Comparison of ENCODE assay signal across 9 mouse cellular contexts in genomic region chr6:128334397-128335124, GRCm38 (mm10). TPM values are rescaled to one million over a fixed set of nuclear protein-coding genes. Genes with fewer than 3 reads are reported as not detected.
DNase-seq lines count a peak whose midpoint lies in the region; ATAC-seq and TF ChIP-seq lines count a peak whose summit lies in the region.
"Had no signal": no experiment of that assay in that cellular context is flagged by ENCODE, and none has a peak within 500 bp of the region (broad histone marks: within the 10 kb centered on the region; RNA-seq: fewer than 3 reads in every experiment).

No protein-coding gene starts in this region.

- TF ChIP-seq CTCF in testis, adult 2 months (IDR thresholded peaks at IDR 0.05; ENCODE audit: control insufficient read depth, insufficient read depth, insufficient replicate concordance, low read depth, low read length) = peak; percentile 40; the same call in 1 of the 2 replicates

- no peak overlapping the region for H3K27ac ChIP-seq in embryonic facial prominence, embryonic 14.5 days (replicated peaks; ENCODE audit: low read depth, low read length)
- H3K27ac ChIP-seq in heart, embryonic 12.5 days (ENCODE audit: poor library complexity, severe bottlenecking) = no peak overlapping the region
- no peak overlapping the region for H3K27ac ChIP-seq in kidney, embryonic 15.5 days
- H3K27ac ChIP-seq in testis, adult 2 months (ENCODE audit: control insufficient read depth, insufficient read depth, low read depth, low read length) = no peak overlapping the region

- H3K9ac ChIP-seq in embryonic facial prominence, embryonic 14.5 days (ENCODE audit: low read depth, low read length) = no peak overlapping the region
- no peak overlapping the region for H3K9ac ChIP-seq in heart, embryonic 12.5 days
- no peak overlapping the region for H3K9ac ChIP-seq in kidney, embryonic 15.5 days

- TF ChIP-seq POLR2A in testis, adult 2 months (IDR thresholded peaks at IDR 0.05; ENCODE audit: control insufficient read depth, low read depth, low read length) = no peak

- peaks cover 16% of the 10 kb centered on the region for H3K9me3 ChIP-seq in embryonic facial prominence, embryonic 14.5 days (ENCODE audit: control insufficient read depth, low read length)
- no peaks in the 10 kb centered on the region for H3K9me3 ChIP-seq in heart, embryonic 12.5 days (replicated peaks)
- H3K9me3 ChIP-seq in kidney, embryonic 15.5 days (replicated peaks) = no peaks in the 10 kb centered on the region

- 17% methylated on average over 12 of the region's 12 CpGs for WGBS in embryonic facial prominence, embryonic 14.5 days
- 18% methylated on average over 12 of the region's 12 CpGs for WGBS in heart, embryonic 12.5 days
- 36% methylated on average over 12 of the region's 12 CpGs for WGBS in kidney, embryonic 15.5 days

- 0 out of 2 replicates have a peak, but pooled peaks cover 9% of the 10 kb centered on the region for H3K4me1 ChIP-seq in embryonic facial prominence, embryonic 14.5 days (ENCODE audit: control insufficient read depth, insufficient read depth, low read length)
- H3K4me1 ChIP-seq in heart, embryonic 12.5 days (replicated peaks) = peaks cover 20% of the 10 kb centered on the region
- H3K4me1 ChIP-seq in kidney, embryonic 15.5 days = peaks cover 30% of the 10 kb centered on the region
- H3K4me1 ChIP-seq in testis, adult 2 months (ENCODE audit: control insufficient read depth, insufficient read depth, low read length) = no peaks in the 10 kb centered on the region

- no peak overlapping the region for H3K4me3 ChIP-seq in embryonic facial prominence, embryonic 14.5 days (ENCODE audit: low read depth, low read length)
- H3K4me3 ChIP-seq in heart, embryonic 12.5 days = no peak overlapping the region
- no peak overlapping the region for H3K4me3 ChIP-seq in kidney, embryonic 15.5 days (replicated peaks)
- H3K4me3 ChIP-seq in testis, adult 2 months (ENCODE audit: control insufficient read depth, low read depth, low read length) = no peak overlapping the region
- H3K4me3 ChIP-seq: erythroblast, embryonic 14.5 days had no signal

- peaks cover 59% of the 10 kb centered on the region for H3K36me3 ChIP-seq in embryonic facial prominence, embryonic 14.5 days (ENCODE audit: control insufficient read depth, insufficient read depth, low read length)
- H3K36me3 ChIP-seq in heart, embryonic 12.5 days = peaks cover 33% of the 10 kb centered on the region
- H3K36me3 ChIP-seq in kidney, embryonic 15.5 days = peaks cover 59% of the 10 kb centered on the region
- H3K36me3 ChIP-seq in testis, adult 2 months (ENCODE audit: control insufficient read depth, insufficient read depth, low read length) = no peaks in the 10 kb centered on the region

- peak; percentile 78 for DNase-seq in CD4-positive, CD25-positive, alpha-beta regulatory T cell, adult 2 months (ENCODE audit: low read depth, low spot score)
- peak; percentile 14 to 28 for DNase-seq in adrenal gland, postnatal 4 days (ENCODE audit: low spot score in 2 of 2)
- DNase-seq in embryonic facial prominence, embryonic 14.5 days (ENCODE audit: low spot score) = peak; percentile 87
- DNase-seq in liver = peak; percentile 64

- peak; percentile 47 for ATAC-seq in embryonic facial prominence, embryonic 14.5 days (ENCODE audit: low read depth)
- ATAC-seq in heart, embryonic 12.5 days (ENCODE audit: insufficient number of reproducible peaks, low FRiP score) = peak; percentile 63
- peak; percentile 43; the same call in 1 of the 2 replicates for ATAC-seq in kidney, embryonic 15.5 days (replicated peaks; ENCODE audit: low FRiP score)
- ATAC-seq in monocyte, adult 5-6 weeks (replicated peaks; ENCODE audit: insufficient number of reproducible peaks, low FRiP score, low TSS enrichment, poor library complexity, severe bottlenecking) = peak; percentile 58; the same call in 1 of the 2 replicates

- no peaks in the 10 kb centered on the region for H3K27me3 ChIP-seq in embryonic facial prominence, embryonic 14.5 days (replicated peaks; ENCODE audit: control insufficient read depth, insufficient read depth, low read length)
- H3K27me3 ChIP-seq in heart, embryonic 12.5 days (replicated peaks) = no peaks in the 10 kb centered on the region
- H3K27me3 ChIP-seq in kidney, embryonic 15.5 days = no peaks in the 10 kb centered on the region
- H3K27me3 ChIP-seq in testis, adult 2 months (ENCODE audit: control insufficient read depth, insufficient read depth, low read length) = no peaks in the 10 kb centered on the region

- H3K4me2 ChIP-seq in embryonic facial prominence, embryonic 14.5 days (ENCODE audit: low read depth, low read length) = no peak overlapping the region
- peak overlapping the region; percentile 41 for H3K4me2 ChIP-seq in heart, embryonic 12.5 days
- no peak overlapping the region for H3K4me2 ChIP-seq in kidney, embryonic 15.5 days

RNA-seq across cellular contexts. Expression of gene Tulp3, which starts 21.1 kb away (rescaled TPM):
- 10 to 100 TPM; 39.8 to 41.9 TPM for total RNA-seq in adrenal gland, postnatal 4 days (2021)
- 20.7 and 21.9 TPM in 2 replicates for polyA plus RNA-seq in embryonic facial prominence, embryonic 14.5 days (2014; fragmentation: Nextera tagmentation; extraction: Ambion mirVana)
- 8.2 and 10.6 TPM in 2 replicates for polyA plus RNA-seq in heart, embryonic 12.5 days (2016; fragmentation: Nextera tagmentation; extraction: Ambion mirVana)
- polyA plus RNA-seq in kidney, embryonic 15.5 days (2015; fragmentation: Nextera tagmentation; extraction: Ambion mirVana) = 23.1 and 26.5 TPM in 2 replicates
- total RNA-seq in monocyte, adult 5-6 weeks (2017) = 0.48 to 1.6 TPM (median 1.2 TPM) in 3 replicates
- 4.4 and 5.4 TPM in 2 replicates for polyA plus RNA-seq in testis, adult 2 months (2012; rRNA removed)

RNA-seq across cellular contexts. Expression of gene Rhno1, which starts 28.1 kb away (rescaled TPM):
- 10 to 100 TPM; 35.0 to 36.9 TPM for total RNA-seq in adrenal gland, postnatal 4 days (2021)
- polyA plus RNA-seq in embryonic facial prominence, embryonic 14.5 days (2014; fragmentation: Nextera tagmentation; extraction: Ambion mirVana) = 87.0 and 109 TPM in 2 replicates
- polyA plus RNA-seq in heart, embryonic 12.5 days (2016; fragmentation: Nextera tagmentation; extraction: Ambion mirVana) = 81.3 and 83.0 TPM in 2 replicates
- polyA plus RNA-seq in kidney, embryonic 15.5 days (2015; fragmentation: Nextera tagmentation; extraction: Ambion mirVana) = 122 TPM in 2 replicates
- total RNA-seq in monocyte, adult 5-6 weeks (2017) = 22.2 to 35.8 TPM (median 32.9 TPM) in 3 replicates
- polyA plus RNA-seq in testis, adult 2 months (2012; rRNA removed) = 41.5 and 47.9 TPM in 2 replicates

RNA-seq across cellular contexts. Expression of gene Foxm1, which starts 28.2 kb away (rescaled TPM):
- 10 to 100 TPM; 28.7 to 32.9 TPM for total RNA-seq in adrenal gland, postnatal 4 days (2021)
- 26.3 and 29.3 TPM in 2 replicates for polyA plus RNA-seq in embryonic facial prominence, embryonic 14.5 days (2014; fragmentation: Nextera tagmentation; extraction: Ambion mirVana)
- 33.4 and 38.7 TPM in 2 replicates for polyA plus RNA-seq in heart, embryonic 12.5 days (2016; fragmentation: Nextera tagmentation; extraction: Ambion mirVana)
- polyA plus RNA-seq in kidney, embryonic 15.5 days (2015; fragmentation: Nextera tagmentation; extraction: Ambion mirVana) = 33.7 and 36.4 TPM in 2 replicates
- total RNA-seq in monocyte, adult 5-6 weeks (2017) = 0.64 to 2.4 TPM (median 1.4 TPM) in 3 replicates
- 126 and 128 TPM in 2 replicates for polyA plus RNA-seq in testis, adult 2 months (2012; rRNA removed)

RNA-seq across cellular contexts. Expression of gene Tead4, which starts 33.9 kb away (rescaled TPM):
- 1 to 10 TPM; 3.3 to 4.1 TPM for total RNA-seq in adrenal gland, postnatal 4 days (2021)
- polyA plus RNA-seq in embryonic facial prominence, embryonic 14.5 days (2014; fragmentation: Nextera tagmentation; extraction: Ambion mirVana) = 6.3 and 8.9 TPM in 2 replicates
- polyA plus RNA-seq in heart, embryonic 12.5 days (2016; fragmentation: Nextera tagmentation; extraction: Ambion mirVana) = 3.3 and 4.0 TPM in 2 replicates
- 2.5 and 3.5 TPM in 2 replicates for polyA plus RNA-seq in kidney, embryonic 15.5 days (2015; fragmentation: Nextera tagmentation; extraction: Ambion mirVana)
- total RNA-seq in monocyte, adult 5-6 weeks (2017) = not detected in 3 replicates
- polyA plus RNA-seq in testis, adult 2 months (2012; rRNA removed) = 0.05 and 0.25 TPM in 2 replicates
- polyA plus RNA-seq: erythroblast, embryonic 14.5 days had no signal

RNA-seq across cellular contexts. Expression of gene Tex52, which starts 40.7 kb away (rescaled TPM):
- not detected for total RNA-seq in adrenal gland, postnatal 4 days (2021)
- polyA plus RNA-seq in embryonic facial prominence, embryonic 14.5 days (2014; fragmentation: Nextera tagmentation; extraction: Ambion mirVana) = 1.1 and 1.7 TPM in 2 replicates
- 0.19 and 0.21 TPM in 2 replicates for polyA plus RNA-seq in heart, embryonic 12.5 days (2016; fragmentation: Nextera tagmentation; extraction: Ambion mirVana)
- 0.26 and 0.44 TPM in 2 replicates for polyA plus RNA-seq in kidney, embryonic 15.5 days (2015; fragmentation: Nextera tagmentation; extraction: Ambion mirVana)
- total RNA-seq in monocyte, adult 5-6 weeks (2017) = not detected in 3 replicates
- 44.5 and 49.1 TPM in 2 replicates for polyA plus RNA-seq in testis, adult 2 months (2012; rRNA removed)

Comparison
In these comparisons a context has a peak if more than half of its experiments do, and no peak if none do; other contexts are left out.
1. DNase-seq: peak in every context shown above with its lines; median percentile 87 in embryonic facial prominence, embryonic 14.5 days; 78 in CD4-positive, CD25-positive, alpha-beta regulatory T cell, adult 2 months; 64 in liver; 21 in adrenal gland, postnatal 4 days.